Mouse (Mus musculus) embryonic fibroblast, embryonic 13.5 days (primary cell): Measurements from ENCODE around the gene Aldh3a2. TPM values are rescaled to one million over a fixed set of nuclear protein-coding genes. Genes with fewer than 3 reads are reported as not detected.

ENCODE experiments used
- H3K27ac ChIP-seq: 2 replicates; pipeline ENCODE4 v1.5.1; 2012; ENCODE audit warnings: low read length, control low read depth, inconsistent platforms; ENCODE audit not compliant: insufficient read depth
- H3K4me1 ChIP-seq: 2 replicates; pipeline ENCODE4 v1.6.1; 2011; ENCODE audit warnings: low read length; ENCODE audit not compliant: control insufficient read depth, insufficient read depth
- H3K4me3 ChIP-seq: 2 replicates; pipeline ENCODE4 v1.5.1; 2011; ENCODE audit warnings: mild to moderate bottlenecking, control low read depth, low read length; ENCODE audit not compliant: insufficient read depth
- CTCF ChIP-seq: IDR thresholded peaks from 2 replicates; pipeline ENCODE4 v1.5.1; 2011; ENCODE audit warnings: mild to moderate bottlenecking, control low read depth, low read length, moderate library complexity, borderline replicate concordance; ENCODE audit not compliant: insufficient read depth
- POLR2A ChIP-seq: IDR thresholded peaks from 2 replicates; pipeline ENCODE4 v1.6.1; 2011; ENCODE audit warnings: low read depth, mild to moderate bottlenecking, control low read depth, low read length, moderate library complexity
- polyA plus RNA-seq: library from polyadenylated mRNA; stranded (reverse); fragments of >200 nt; gene quantifications from 2 replicates; pipeline ENCODE4 v1.2.4, GENCODE M21; 2011; ENCODE audit warnings: low read depth; ENCODE audit not compliant: missing spikeins, insufficient read length

The Aldh3a2 gene
- polyA plus RNA-seq, 1 experiment: 50.3 TPM

DNA sequence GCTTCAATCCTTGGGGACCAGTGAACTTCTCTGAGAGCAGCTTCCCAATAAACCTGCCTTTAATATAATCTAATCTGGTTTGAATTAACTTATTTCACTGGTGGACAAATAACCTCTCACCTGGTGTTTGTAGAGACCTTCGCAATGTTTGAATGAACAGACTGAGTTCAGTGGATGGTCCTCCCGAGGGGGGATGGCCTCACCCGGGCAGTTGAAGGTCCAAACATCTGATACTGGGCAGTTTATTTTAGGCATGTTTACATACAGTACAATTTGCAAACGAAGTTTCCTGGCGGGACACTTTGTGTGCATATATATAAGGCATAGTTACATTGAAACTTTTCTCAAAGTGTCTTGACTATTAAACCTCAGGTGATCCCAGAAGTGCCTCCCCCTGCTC lies 33.1 kb downstream of the Aldh3a2 start:
- Histone ChIP-seq H3K4me1 (no peaks in the 10 kb centered on the region), H3K27ac (no peak overlapping the region), H3K4me3 (no peak overlapping the region)
- TF ChIP-seq POLR2A: no peak
- TF ChIP-seq CTCF: no peak

DNA sequence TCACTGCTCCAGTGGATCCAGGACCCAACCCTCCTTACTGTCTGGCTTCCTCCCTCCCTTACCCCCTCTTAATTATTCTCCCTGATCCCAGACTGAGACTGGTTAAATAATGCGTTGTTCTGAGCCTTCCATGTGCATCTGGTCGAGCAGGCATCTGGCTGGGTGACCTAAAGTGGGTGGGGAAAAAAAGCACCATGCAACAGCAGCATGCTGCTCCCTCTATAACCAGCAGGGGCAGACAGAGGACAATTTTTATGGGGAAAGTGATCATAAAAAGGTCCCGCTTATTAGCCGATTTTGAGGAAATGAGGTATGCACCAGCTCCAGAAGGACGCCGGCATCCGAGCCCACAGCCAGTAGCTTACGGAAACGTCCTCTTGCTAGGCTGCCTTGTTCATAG lies 35.9 kb downstream of the Aldh3a2 start:
- no peak overlapping the region for H3K4me3 ChIP-seq

DNA sequence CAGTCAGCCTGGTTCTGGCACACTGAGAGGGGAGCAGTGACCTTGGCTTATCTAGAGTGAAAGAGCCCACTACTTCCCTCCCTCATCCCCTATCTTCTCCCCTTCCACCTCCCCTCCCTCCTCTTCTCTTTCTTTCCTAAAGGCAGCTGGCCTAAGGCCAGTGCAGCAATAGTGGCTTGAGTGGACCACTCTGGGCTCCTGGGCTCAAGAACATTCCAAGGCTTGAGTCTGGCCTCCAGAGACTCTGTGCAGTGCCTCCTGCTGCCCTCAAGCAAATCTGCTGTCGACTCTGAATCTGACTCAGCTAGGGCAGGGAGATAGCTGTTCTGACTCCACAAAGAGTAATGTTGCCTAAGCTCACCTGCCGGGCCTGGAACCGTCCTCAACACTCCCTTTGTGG lies 38.9 kb downstream of the Aldh3a2 start:
- TF ChIP-seq POLR2A: no peak
- no peak for TF ChIP-seq CTCF

More for the DNA sequence above, 35.9 kb downstream of the Aldh3a2 start:
- no peak overlapping the region for H3K27ac ChIP-seq
- TF ChIP-seq POLR2A (no peak), CTCF (0 out of 2 replicates have a peak, but pooled peaks have one; percentile 9)
- no peaks in the 10 kb centered on the region for H3K4me1 ChIP-seq

DNA sequence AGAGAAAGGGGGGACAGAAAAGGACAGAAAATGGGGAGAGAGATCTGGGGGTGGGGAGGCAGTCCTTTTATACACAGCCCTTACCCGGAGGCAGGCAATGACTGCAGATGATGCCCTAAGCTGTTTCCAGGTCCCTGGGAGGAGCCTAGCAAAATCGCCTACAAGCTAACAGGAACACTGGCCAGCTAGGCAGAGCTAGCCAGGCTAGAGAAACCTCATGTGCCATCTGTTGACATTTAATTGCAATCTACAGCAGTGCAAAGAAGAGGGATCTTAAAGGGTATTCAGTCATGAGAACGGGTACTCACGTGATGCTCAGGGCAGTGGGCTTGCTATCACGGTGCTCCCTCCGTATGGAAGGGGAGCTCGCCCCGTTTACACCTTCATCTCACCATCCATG lies 39.4 kb downstream of the Aldh3a2 start:
- no peak for TF ChIP-seq POLR2A
- no peak for TF ChIP-seq CTCF
- no peaks in the 10 kb centered on the region for H3K4me1 ChIP-seq
- H3K4me3 ChIP-seq: no peak overlapping the region
- no peak overlapping the region for H3K27ac ChIP-seq

More for the DNA sequence above, 38.9 kb downstream of the Aldh3a2 start:
- H3K4me1 ChIP-seq: no peaks in the 10 kb centered on the region
- H3K27ac ChIP-seq: no peak overlapping the region
- no peak overlapping the region for H3K4me3 ChIP-seq

DNA sequence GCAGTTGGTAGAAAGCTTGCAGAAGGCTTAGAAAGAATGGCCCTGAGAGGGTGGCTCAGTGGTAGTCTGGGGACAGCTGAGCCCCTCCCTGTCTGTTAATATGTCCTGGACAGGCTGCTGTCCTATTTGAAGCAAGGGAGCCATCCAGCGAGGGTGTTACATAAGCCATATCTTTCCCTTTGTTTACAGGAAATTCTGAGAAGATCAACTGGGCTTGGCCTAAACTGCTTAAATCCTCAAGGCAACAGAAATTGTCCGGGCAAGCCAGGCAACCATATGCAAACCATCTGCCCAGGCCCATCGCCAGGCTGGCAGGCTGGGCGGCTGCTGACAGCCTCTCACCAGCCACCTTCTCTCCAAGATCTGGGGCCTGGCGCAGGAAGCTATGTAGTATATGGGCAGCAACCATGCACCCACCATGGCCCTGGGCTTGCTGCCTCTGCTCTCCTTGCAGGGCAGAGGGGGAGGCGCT lies 41.3 kb downstream of the Aldh3a2 start:
- TF ChIP-seq CTCF (no peak), POLR2A (no peak)
- Histone ChIP-seq H3K4me1 (no peaks in the 10 kb centered on the region), H3K4me3 (no peak overlapping the region), H3K27ac (no peak overlapping the region)

DNA sequence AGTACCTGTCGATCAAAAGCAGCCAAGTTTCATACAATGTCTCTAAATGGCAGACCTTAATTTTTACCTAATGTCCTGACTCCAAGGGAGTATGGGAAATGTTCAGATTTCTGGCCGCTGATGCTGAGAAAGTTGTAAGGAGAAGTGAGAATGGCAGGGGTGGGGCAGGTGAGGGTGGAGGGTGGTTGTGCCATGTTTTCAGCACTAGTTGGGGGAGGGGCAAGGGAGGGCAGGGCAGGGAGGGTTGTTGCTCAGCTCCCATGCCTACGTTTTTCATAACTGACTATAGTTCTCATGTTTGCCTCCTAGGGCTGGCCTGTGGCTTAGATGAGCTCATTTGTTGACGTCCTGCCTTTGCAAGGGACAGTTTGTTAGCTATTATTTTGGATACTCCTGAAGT lies 41.8 kb downstream of the Aldh3a2 start:
- Histone ChIP-seq H3K4me1 (no peaks in the 10 kb centered on the region), H3K27ac (no peak overlapping the region), H3K4me3 (no peak overlapping the region)
- TF ChIP-seq POLR2A (no peak), CTCF (no peak)

DNA sequence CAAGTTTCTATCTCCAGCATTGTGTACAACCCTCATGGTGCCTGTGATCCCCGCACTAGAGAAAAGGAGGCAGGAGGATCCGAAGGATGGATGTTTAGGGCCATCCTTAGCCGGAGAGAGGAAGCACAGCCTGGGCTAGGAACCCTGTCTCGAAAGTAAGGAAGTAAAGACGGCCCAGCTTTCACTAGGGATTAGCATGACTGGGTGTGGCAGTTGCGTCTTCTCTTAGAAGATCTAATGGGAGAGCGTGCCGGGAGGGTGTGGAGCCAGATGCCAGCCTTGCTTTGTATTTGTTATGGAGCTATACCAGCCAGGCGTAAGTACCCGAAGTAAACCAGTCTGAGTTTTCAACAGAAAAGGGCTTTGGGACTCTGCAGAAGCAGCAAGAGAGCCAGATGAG lies 42.4 kb downstream of the Aldh3a2 start:
- H3K4me3 ChIP-seq: no peak overlapping the region
- no peaks in the 10 kb centered on the region for H3K4me1 ChIP-seq
- no peak overlapping the region for H3K27ac ChIP-seq
- TF ChIP-seq POLR2A: no peak
- TF ChIP-seq CTCF: no peak

DNA sequence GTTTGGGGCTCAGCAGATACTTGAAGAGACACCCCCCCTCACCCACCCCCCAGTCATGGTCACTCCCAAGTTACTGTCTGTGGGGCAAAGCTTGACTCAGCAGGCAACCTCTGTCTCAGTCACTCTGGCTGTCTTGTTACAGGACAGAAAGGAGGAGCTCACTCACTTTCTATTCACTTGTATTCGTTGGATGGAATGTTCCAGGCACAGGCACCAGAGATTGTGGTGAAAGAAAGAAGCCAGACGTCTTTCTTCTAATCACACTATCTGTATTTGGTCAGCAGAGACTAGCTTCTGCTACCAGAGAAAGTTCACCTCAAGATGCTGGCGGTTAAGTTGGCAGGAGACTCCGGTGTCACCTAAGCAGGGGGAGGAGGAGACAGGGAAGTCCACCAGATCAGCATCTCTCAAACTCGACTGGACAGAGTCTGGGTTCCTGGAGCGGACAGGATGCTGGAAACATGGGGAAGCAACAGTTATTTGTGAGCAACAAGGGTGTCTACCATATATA lies 43.0 kb downstream of the Aldh3a2 start:
- Histone ChIP-seq H3K4me1 (no peaks in the 10 kb centered on the region), H3K4me3 (no peak overlapping the region), H3K27ac (no peak overlapping the region)
- no peak for TF ChIP-seq CTCF
- no peak for TF ChIP-seq POLR2A

DNA sequence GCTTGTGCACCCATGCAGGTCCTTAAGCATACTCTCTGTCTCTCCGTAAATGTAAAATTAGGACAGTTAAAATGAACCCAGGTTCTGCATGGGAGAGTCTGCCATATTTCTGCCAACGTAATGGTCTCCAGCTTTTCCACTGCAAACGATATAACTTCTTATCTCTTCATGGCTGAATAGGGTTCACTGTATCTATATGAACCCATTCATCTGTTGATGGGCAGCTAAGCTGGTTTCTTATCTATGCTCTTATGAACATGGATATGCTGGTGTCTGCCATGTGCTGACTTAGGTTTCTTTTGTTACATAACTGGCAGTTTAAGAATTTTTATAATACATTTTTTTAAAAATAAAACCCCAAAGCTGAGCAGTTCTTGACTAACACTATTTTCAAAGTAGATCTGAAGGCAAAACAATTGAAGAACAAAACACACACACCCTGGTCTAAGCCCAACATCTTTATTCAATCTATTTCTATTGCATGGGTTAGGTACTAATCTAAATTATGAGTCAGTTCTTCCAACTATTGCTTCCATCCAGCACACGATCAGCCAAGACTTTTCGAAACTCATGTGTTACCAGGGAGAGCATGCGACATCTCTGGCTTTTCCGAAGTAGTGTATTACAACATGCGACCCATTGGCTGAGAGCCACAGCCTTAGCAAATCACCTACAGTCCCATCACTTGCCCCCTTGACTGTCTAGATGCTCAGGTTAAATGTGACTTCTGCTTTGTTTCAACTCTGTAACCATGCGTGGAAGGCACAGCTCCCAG lies 44.1 kb downstream of the Aldh3a2 start:
- no peaks in the 10 kb centered on the region for H3K4me1 ChIP-seq
- no peak overlapping the region for H3K4me3 ChIP-seq
- H3K27ac ChIP-seq: no peak overlapping the region
- no peak for TF ChIP-seq CTCF
- no peak for TF ChIP-seq POLR2A

DNA sequence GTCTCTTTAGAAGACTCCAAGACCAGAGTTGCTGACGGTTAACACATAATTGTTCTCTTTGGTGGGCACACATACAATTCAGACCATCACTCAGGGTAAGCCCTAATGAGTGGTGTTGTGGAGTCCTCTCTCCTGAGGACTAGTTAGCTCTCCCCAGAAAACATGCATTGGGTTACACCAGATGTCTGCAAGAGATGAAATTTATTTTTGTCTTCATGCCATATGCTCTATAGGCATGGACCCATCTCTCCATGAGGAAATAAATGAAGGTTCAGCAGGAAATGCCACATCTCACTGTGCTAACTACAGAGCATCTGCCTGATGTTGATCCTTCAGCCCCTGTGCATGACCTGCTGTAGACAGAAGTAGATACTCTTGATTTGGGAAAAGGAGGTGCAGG lies 45.3 kb downstream of the Aldh3a2 start:
- no peak for TF ChIP-seq CTCF
- TF ChIP-seq POLR2A: no peak
- Histone ChIP-seq H3K4me3 (no peak overlapping the region), H3K27ac (no peak overlapping the region), H3K4me1 (no peaks in the 10 kb centered on the region)
